Mouse (Mus musculus) liver, embryonic 14.5 days (tissue): ENCODE data around the gene Wfdc11. TPM values are rescaled to one million over a fixed set of nuclear protein-coding genes. Genes with fewer than 3 reads are reported as not detected.
"Not testable (repeated sequence)": the region's sequence is repeated elsewhere in the genome, so short reads cannot be mapped to it uniquely, and the experiment has no call there.

Experiments
- ATAC-seq: fragments of 200-750 bp; cut with Nextera tagmentation; 2 replicates; pipeline ENCODE4 v1.8.0; 2017; ENCODE audit warnings: moderate number of reproducible peaks, mild to moderate bottlenecking, moderate library complexity; ENCODE audit not compliant: insufficient read depth
- DNase-seq, 3 experiments: peaks; one replicate each; pipeline ENCODE4 v3.0.0-alpha.2; 2012 to 2013; ENCODE audit warnings: low read depth in 3 of 3, low spot score in 3 of 3
- H3K27ac ChIP-seq: fragments of 300-500 bp; sonication (generic); 2 replicates; pipeline ENCODE4 v1.5.1; 2014; ENCODE audit warnings: moderate library complexity, mild to moderate bottlenecking, control low read depth, inconsistent platforms
- H3K27me3 ChIP-seq: fragments of 300-500 bp; sonication (generic); 2 replicates; pipeline ENCODE4 v1.6.1; 2014; ENCODE audit warnings: mild to moderate bottlenecking, low read length, moderate library complexity; ENCODE audit not compliant: control insufficient read depth, insufficient read depth
- H3K36me3 ChIP-seq: fragments of 300-500 bp; sonication (generic); replicated peaks from 2 replicates; pipeline ENCODE4 v1.6.1; 2014; ENCODE audit warnings: low read depth; ENCODE audit not compliant: control insufficient read depth, insufficient read depth
- H3K4me1 ChIP-seq, 2 experiments: fragments of 200-500 bp in 1 of 2; fragments of 300-500 bp in 1 of 2; sonication (generic) in 1 of 2; replicated peaks; 2 replicates each; pipeline ENCODE4 v1.6.1; 2012 to 2014; ENCODE audit warnings: antibody characterized with exemption in 1 of 2, inconsistent platforms in 1 of 2, low read length in 1 of 2; ENCODE audit not compliant: control insufficient read depth in 2 of 2, insufficient read depth in 2 of 2
- H3K4me2 ChIP-seq: fragments of 300-500 bp; sonication (generic); 2 replicates; pipeline ENCODE4 v1.6.1; 2014; ENCODE audit warnings: low read depth, mild to moderate bottlenecking, control low read depth, moderate library complexity
- H3K4me3 ChIP-seq, 2 experiments: fragments of 200-500 bp in 1 of 2; fragments of 300-500 bp in 1 of 2; sonication (generic) in 1 of 2; 2 replicates each; pipeline ENCODE4 v1.5.1; 2012 to 2014; ENCODE audit warnings: low read depth in 2 of 2, low read length in 2 of 2, mild to moderate bottlenecking in 2 of 2, control low read depth in 1 of 2, inconsistent platforms in 1 of 2, moderate library complexity in 1 of 2; ENCODE audit not compliant: insufficient read depth in 1 of 2
- H3K9ac ChIP-seq: fragments of 300-500 bp; sonication (generic); replicated peaks from 2 replicates; pipeline ENCODE4 v1.6.1; 2014; ENCODE audit warnings: mild to moderate bottlenecking, control low read depth, moderate library complexity
- H3K9me3 ChIP-seq: fragments of 300-500 bp; sonication (generic); 2 replicates; pipeline ENCODE4 v1.6.1; 2016; ENCODE audit warnings: low read length, mixed read lengths; ENCODE audit not compliant: control insufficient read depth
- CTCF ChIP-seq: IDR thresholded peaks from 2 replicates; pipeline ENCODE4 v1.5.1; 2016; ENCODE audit warnings: antibody characterized with exemption, low read depth, control low read depth
- EP300 ChIP-seq: IDR thresholded peaks from 2 replicates; pipeline ENCODE4 v1.6.1; 2016; ENCODE audit warnings: antibody characterized with exemption, low read depth
- WGBS: fragments of 180-500 bp; shearing (Covaris S2); extraction: QIAGEN DNeasy Blood & Tissue Kit; methylation state at CpG from one replicate; pipeline ENCODE4 v1.1.7; 2014; ENCODE audit not compliant: insufficient replicate concordance; 5-methylcytosine and 5-hydroxymethylcytosine counted together
- polyA plus RNA-seq, 2 experiments: library from polyadenylated mRNA; depleted of rRNA in 1 of 2; stranded (reverse) in 1 of 2; unstranded in 1 of 2; fragments of >200 nt; fragmentation: Nextera tagmentation in 1 of 2; extraction: Ambion mirVana in 1 of 2; gene quantifications; 2 replicates each; pipeline versions ENCODE4 v1.2.1 to v1.2.3; 2012 to 2014

Wfdc11 gene
- polyA plus RNA-seq, 2 experiments, result not detected

GRCm38 (mm10) chr2:164619050-164619449 lies 54.8 kb downstream of the Wfdc11 start:
- Histone ChIP-seq H3K9me3 (no peaks in the 10 kb centered on the region), H3K36me3 (no peaks in the 10 kb centered on the region), H3K27me3 (no peaks in the 10 kb centered on the region), H3K4me1 (no peaks in the 10 kb centered on the region), H3K4me3 (no peak overlapping the region), H3K9ac (no peak overlapping the region), H3K27ac (no peak overlapping the region), H3K4me2 (no peak overlapping the region)
- 54% methylated on average over 5 of the region's 5 CpGs for WGBS
- ATAC-seq (no peak), DNase-seq (no peak)
- TF ChIP-seq CTCF (no peak), EP300 (no peak)

DNA sequence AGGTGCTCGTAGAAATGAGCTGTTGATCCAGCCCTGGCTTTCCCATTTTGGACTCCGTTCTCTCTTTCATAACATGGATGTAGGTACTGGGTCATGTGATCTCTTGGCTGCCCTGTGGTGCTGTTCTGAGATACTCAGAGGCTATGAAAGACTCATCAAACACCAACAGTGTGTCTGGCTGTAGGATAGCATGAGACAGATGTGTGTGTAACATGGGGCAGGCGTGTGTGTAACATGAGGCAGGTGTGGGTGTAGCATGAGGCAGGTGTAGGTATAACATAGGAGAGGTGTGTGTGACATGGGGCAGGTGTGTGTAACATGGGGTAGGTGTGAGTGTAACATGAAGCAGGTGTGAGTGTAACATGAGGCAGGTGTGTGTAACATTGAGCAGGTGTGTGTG lies 58.5 kb downstream of the Wfdc11 start:
- no peaks in the 10 kb centered on the region for H3K27me3 ChIP-seq
- no peak for TF ChIP-seq CTCF
- TF ChIP-seq EP300, result no peak
- no peak overlapping the region for H3K4me3 ChIP-seq
- H3K9me3 ChIP-seq, result no peaks in the 10 kb centered on the region
- no peak overlapping the region for H3K9ac ChIP-seq
- no peaks in the 10 kb centered on the region for H3K4me1 ChIP-seq
- ATAC-seq (no peak), DNase-seq (no peak)
- H3K27ac ChIP-seq, result no peak overlapping the region
- 61% methylated on average over 3 of the region's 3 CpGs for WGBS
- no peak overlapping the region for H3K4me2 ChIP-seq
- no peaks in the 10 kb centered on the region for H3K36me3 ChIP-seq

GRCm38 (mm10) chr2:164613471-164613870 lies 60.4 kb downstream of the Wfdc11 start, which contains the start of the genes Wfdc6b and Wfdc8:
Wfdc6b (plus strand) TSS chr2:164613522.
Wfdc8 (minus strand) TSS chr2:164613626.
- H3K9me3 ChIP-seq, H3K4me3 ChIP-seq, ATAC-seq, H3K36me3 ChIP-seq, H3K27ac ChIP-seq, H3K27me3 ChIP-seq, DNase-seq, H3K9ac ChIP-seq, H3K4me1 ChIP-seq, H3K4me2 ChIP-seq: not testable (repeated sequence)
- WGBS, result 49% methylated on average over 8 of the region's 8 CpGs

Other genes with a start within 250 kb of the Wfdc11 start
Only the 30 nearest of the 32 such genes appear.
- gene Sys1, start 217.1 kb downstream of the Wfdc11 start, polyA plus RNA-seq (2012; rRNA removed), result 15.9 and 20.6 TPM in 2 replicates
- gene Sys1, start 217.1 kb downstream of the Wfdc11 start, polyA plus RNA-seq (2014; fragmentation: Nextera tagmentation; extraction: Ambion mirVana), result 30.7 TPM in 2 replicates
- 0.13 and 1.7 TPM in 2 replicates for gene Gm20458, start 213.1 kb downstream of the Wfdc11 start, polyA plus RNA-seq (2012; rRNA removed)
- 1.9 and 5.9 TPM in 2 replicates for gene Gm20458, start 213.1 kb downstream of the Wfdc11 start, polyA plus RNA-seq (2014; fragmentation: Nextera tagmentation; extraction: Ambion mirVana)
- gene Trp53tg5, start 200.4 kb downstream of the Wfdc11 start, polyA plus RNA-seq (2012; rRNA removed), result not detected in 2 replicates
- gene Trp53tg5, start 200.4 kb downstream of the Wfdc11 start, polyA plus RNA-seq (2014; fragmentation: Nextera tagmentation; extraction: Ambion mirVana), result not detected in 2 replicates
- 4.0 and 5.8 TPM in 2 replicates for gene Dbndd2, start 188.0 kb downstream of the Wfdc11 start, polyA plus RNA-seq (2012; rRNA removed)
- 1.4 and 4.0 TPM in 2 replicates for gene Dbndd2, start 188.0 kb downstream of the Wfdc11 start, polyA plus RNA-seq (2014; fragmentation: Nextera tagmentation; extraction: Ambion mirVana)
- 21.7 and 26.5 TPM in 2 replicates for gene Pigt, start 176.6 kb downstream of the Wfdc11 start, polyA plus RNA-seq (2012; rRNA removed)
- 25.6 and 28.5 TPM in 2 replicates for gene Pigt, start 176.6 kb downstream of the Wfdc11 start, polyA plus RNA-seq (2014; fragmentation: Nextera tagmentation; extraction: Ambion mirVana)
- gene Wfdc2, start 111.7 kb downstream of the Wfdc11 start, polyA plus RNA-seq (2012; rRNA removed), result 0.96 and 1.2 TPM in 2 replicates
- 0.56 and 1.7 TPM in 2 replicates for gene Wfdc2, start 111.7 kb downstream of the Wfdc11 start, polyA plus RNA-seq (2014; fragmentation: Nextera tagmentation; extraction: Ambion mirVana)
- gene Spint3, start 100.6 kb downstream of the Wfdc11 start, polyA plus RNA-seq (2012; rRNA removed), result not detected in 2 replicates
- gene Spint3, start 100.6 kb downstream of the Wfdc11 start, polyA plus RNA-seq (2014; fragmentation: Nextera tagmentation; extraction: Ambion mirVana), result not detected in 2 replicates
- gene Wfdc6a, start 88.6 kb downstream of the Wfdc11 start, polyA plus RNA-seq (2012; rRNA removed), result 0.06 and 0.11 TPM in 2 replicates
- 0.19 TPM in 1 of 2 replicates, not detected in the other for gene Wfdc6a, start 88.6 kb downstream of the Wfdc11 start, polyA plus RNA-seq (2014; fragmentation: Nextera tagmentation; extraction: Ambion mirVana)
- gene Eppin, start 80.5 kb downstream of the Wfdc11 start, polyA plus RNA-seq (2012; rRNA removed), result not detected in 2 replicates
- gene Eppin, start 80.5 kb downstream of the Wfdc11 start, polyA plus RNA-seq (2014; fragmentation: Nextera tagmentation; extraction: Ambion mirVana), result not detected in 2 replicates
- gene Wfdc6b, start 60.6 kb downstream of the Wfdc11 start, polyA plus RNA-seq (2012; rRNA removed), result not detected in 2 replicates
- gene Wfdc6b, start 60.6 kb downstream of the Wfdc11 start, polyA plus RNA-seq (2014; fragmentation: Nextera tagmentation; extraction: Ambion mirVana), result not detected in 2 replicates
- gene Wfdc8, start 60.5 kb downstream of the Wfdc11 start, polyA plus RNA-seq (2012; rRNA removed), result not detected in 2 replicates
- not detected in 2 replicates for gene Wfdc8, start 60.5 kb downstream of the Wfdc11 start, polyA plus RNA-seq (2014; fragmentation: Nextera tagmentation; extraction: Ambion mirVana)
- gene Wfdc16, start 35.3 kb downstream of the Wfdc11 start, polyA plus RNA-seq (2012; rRNA removed), result not detected in 2 replicates
- gene Wfdc16, start 35.3 kb downstream of the Wfdc11 start, polyA plus RNA-seq (2014; fragmentation: Nextera tagmentation; extraction: Ambion mirVana), result not detected in 2 replicates
- not detected in 2 replicates for gene Wfdc10, start 18.0 kb downstream of the Wfdc11 start, polyA plus RNA-seq (2012; rRNA removed)
- not detected in 2 replicates for gene Wfdc10, start 18.0 kb downstream of the Wfdc11 start, polyA plus RNA-seq (2014; fragmentation: Nextera tagmentation; extraction: Ambion mirVana)
- not detected in 2 replicates for gene Wfdc9, start 17.5 kb downstream of the Wfdc11 start, polyA plus RNA-seq (2012; rRNA removed)
- not detected in 2 replicates for gene Wfdc9, start 17.5 kb downstream of the Wfdc11 start, polyA plus RNA-seq (2014; fragmentation: Nextera tagmentation; extraction: Ambion mirVana)
- gene Wfdc13, start 11.0 kb upstream of the Wfdc11 start, polyA plus RNA-seq (2012; rRNA removed), result not detected in 2 replicates
- gene Wfdc13, start 11.0 kb upstream of the Wfdc11 start, polyA plus RNA-seq (2014; fragmentation: Nextera tagmentation; extraction: Ambion mirVana), result not detected in 2 replicates
- gene Spint4, start 24.4 kb upstream of the Wfdc11 start, polyA plus RNA-seq (2012; rRNA removed), result 0.08 TPM in 1 of 2 replicates, not detected in the other
- gene Spint4, start 24.4 kb upstream of the Wfdc11 start, polyA plus RNA-seq (2014; fragmentation: Nextera tagmentation; extraction: Ambion mirVana), result not detected in 2 replicates
- gene Spint5, start 41.2 kb upstream of the Wfdc11 start, polyA plus RNA-seq (2012; rRNA removed), result not detected in 2 replicates
- not detected in 2 replicates for gene Spint5, start 41.2 kb upstream of the Wfdc11 start, polyA plus RNA-seq (2014; fragmentation: Nextera tagmentation; extraction: Ambion mirVana)
- gene Wfdc3, start 71.8 kb upstream of the Wfdc11 start, polyA plus RNA-seq (2012; rRNA removed), result 1.7 and 1.9 TPM in 2 replicates
- gene Wfdc3, start 71.8 kb upstream of the Wfdc11 start, polyA plus RNA-seq (2014; fragmentation: Nextera tagmentation; extraction: Ambion mirVana), result 1.6 and 2.1 TPM in 2 replicates
- 16.2 and 26.0 TPM in 2 replicates for gene Dnttip1, start 71.9 kb upstream of the Wfdc11 start, polyA plus RNA-seq (2012; rRNA removed)
- 36.7 and 43.7 TPM in 2 replicates for gene Dnttip1, start 71.9 kb upstream of the Wfdc11 start, polyA plus RNA-seq (2014; fragmentation: Nextera tagmentation; extraction: Ambion mirVana)
- 459 and 465 TPM in 2 replicates for gene Ube2c, start 95.8 kb upstream of the Wfdc11 start, polyA plus RNA-seq (2012; rRNA removed)
- gene Ube2c, start 95.8 kb upstream of the Wfdc11 start, polyA plus RNA-seq (2014; fragmentation: Nextera tagmentation; extraction: Ambion mirVana), result 533 and 562 TPM in 2 replicates
- gene Tnnc2, start 105.9 kb upstream of the Wfdc11 start, polyA plus RNA-seq (2012; rRNA removed), result 0.15 and 0.32 TPM in 2 replicates
- 0.44 TPM in 1 of 2 replicates, not detected in the other for gene Tnnc2, start 105.9 kb upstream of the Wfdc11 start, polyA plus RNA-seq (2014; fragmentation: Nextera tagmentation; extraction: Ambion mirVana)
- gene Snx21, start 111.7 kb upstream of the Wfdc11 start, polyA plus RNA-seq (2012; rRNA removed), result 2.3 TPM in 2 replicates
- gene Snx21, start 111.7 kb upstream of the Wfdc11 start, polyA plus RNA-seq (2014; fragmentation: Nextera tagmentation; extraction: Ambion mirVana), result 2.9 and 4.4 TPM in 2 replicates
- 20.6 and 22.1 TPM in 2 replicates for gene Acot8, start 130.8 kb upstream of the Wfdc11 start, polyA plus RNA-seq (2012; rRNA removed)
- 13.5 and 14.7 TPM in 2 replicates for gene Acot8, start 130.8 kb upstream of the Wfdc11 start, polyA plus RNA-seq (2014; fragmentation: Nextera tagmentation; extraction: Ambion mirVana)
- 2.2 and 2.4 TPM in 2 replicates for gene Zswim3, start 131.0 kb upstream of the Wfdc11 start, polyA plus RNA-seq (2012; rRNA removed)
- gene Zswim3, start 131.0 kb upstream of the Wfdc11 start, polyA plus RNA-seq (2014; fragmentation: Nextera tagmentation; extraction: Ambion mirVana), result 3.7 and 4.5 TPM in 2 replicates
- gene Zswim1, start 148.6 kb upstream of the Wfdc11 start, polyA plus RNA-seq (2012; rRNA removed), result 2.0 and 2.6 TPM in 2 replicates
- gene Zswim1, start 148.6 kb upstream of the Wfdc11 start, polyA plus RNA-seq (2014; fragmentation: Nextera tagmentation; extraction: Ambion mirVana), result 3.6 and 4.6 TPM in 2 replicates
- not detected in 2 replicates for gene Spata25, start 154.4 kb upstream of the Wfdc11 start, polyA plus RNA-seq (2012; rRNA removed)
- gene Spata25, start 154.4 kb upstream of the Wfdc11 start, polyA plus RNA-seq (2014; fragmentation: Nextera tagmentation; extraction: Ambion mirVana), result not detected in 2 replicates
- 69.5 and 82.7 TPM in 2 replicates for gene Ctsa, start 158.8 kb upstream of the Wfdc11 start, polyA plus RNA-seq (2012; rRNA removed)
- gene Ctsa, start 158.8 kb upstream of the Wfdc11 start, polyA plus RNA-seq (2014; fragmentation: Nextera tagmentation; extraction: Ambion mirVana), result 59.4 and 60.8 TPM in 2 replicates
- 0.70 and 1.2 TPM in 2 replicates for gene Neurl2, start 159.4 kb upstream of the Wfdc11 start, polyA plus RNA-seq (2012; rRNA removed)
- 1.0 and 1.5 TPM in 2 replicates for gene Neurl2, start 159.4 kb upstream of the Wfdc11 start, polyA plus RNA-seq (2014; fragmentation: Nextera tagmentation; extraction: Ambion mirVana)
- 8.4 and 9.6 TPM in 2 replicates for gene Pltp, start 183.6 kb upstream of the Wfdc11 start, polyA plus RNA-seq (2012; rRNA removed)
- gene Pltp, start 183.6 kb upstream of the Wfdc11 start, polyA plus RNA-seq (2014; fragmentation: Nextera tagmentation; extraction: Ambion mirVana), result 7.6 and 10.0 TPM in 2 replicates
- gene Pcif1, start 205.2 kb upstream of the Wfdc11 start, polyA plus RNA-seq (2012; rRNA removed), result 19.6 and 20.2 TPM in 2 replicates
- gene Pcif1, start 205.2 kb upstream of the Wfdc11 start, polyA plus RNA-seq (2014; fragmentation: Nextera tagmentation; extraction: Ambion mirVana), result 37.5 and 43.4 TPM in 2 replicates